Mouse (Mus musculus) kidney, embryonic 14.5 days (tissue): ENCODE measurements around the gene Me3. TPM values are rescaled to one million over a fixed set of nuclear protein-coding genes. Genes with fewer than 3 reads are reported as not detected.

ENCODE experiments used
- ATAC-seq: fragments of 200-750 bp; cut with Nextera tagmentation; 2 replicates; pipeline ENCODE4 v1.8.0; 2017; ENCODE audit warnings: moderate number of reproducible peaks, mild to moderate bottlenecking, moderate TSS enrichment, moderate library complexity; ENCODE audit not compliant: low FRiP score, low TSS enrichment
- H3K27ac ChIP-seq: fragments of 300-500 bp; sonication (generic); 2 replicates; pipeline ENCODE4 v1.5.1; 2014; ENCODE audit warnings: low read depth, mild to moderate bottlenecking, low read length, moderate library complexity, mixed read lengths
- H3K27me3 ChIP-seq: fragments of 300-500 bp; sonication (generic); 2 replicates; pipeline ENCODE4 v1.6.1; 2014; ENCODE audit warnings: mild to moderate bottlenecking, low read length; ENCODE audit not compliant: control insufficient read depth, insufficient read depth
- H3K36me3 ChIP-seq: fragments of 300-500 bp; sonication (generic); 2 replicates; pipeline ENCODE4 v1.6.1; 2014; ENCODE audit warnings: low read length, mixed read lengths; ENCODE audit not compliant: control insufficient read depth, insufficient read depth
- H3K4me1 ChIP-seq: fragments of 300-500 bp; sonication (generic); 2 replicates; pipeline ENCODE4 v1.6.1; 2014; ENCODE audit warnings: low read length, mixed read lengths; ENCODE audit not compliant: control insufficient read depth, insufficient read depth
- H3K4me2 ChIP-seq: fragments of 300-500 bp; sonication (generic); replicated peaks from 2 replicates; pipeline ENCODE4 v1.6.1; 2014; ENCODE audit warnings: low read depth, mild to moderate bottlenecking, low read length
- H3K4me3 ChIP-seq: fragments of 300-500 bp; sonication (generic); 2 replicates; pipeline ENCODE4 v1.5.1; 2014; ENCODE audit warnings: mild to moderate bottlenecking, low read length
- H3K9ac ChIP-seq: fragments of 300-500 bp; sonication (generic); 2 replicates; pipeline ENCODE4 v1.6.1; 2014; ENCODE audit warnings: low read depth, mild to moderate bottlenecking, low read length, moderate library complexity
- H3K9me3 ChIP-seq: fragments of 300-500 bp; sonication (generic); 2 replicates; pipeline ENCODE4 v1.6.1; 2016; ENCODE audit warnings: low read length; ENCODE audit not compliant: control insufficient read depth
- WGBS: fragments of 180-500 bp; shearing (Covaris S2); extraction: QIAGEN DNeasy Blood & Tissue Kit; methylation state at CpG from one replicate; pipeline ENCODE4 v1.1.7; 2014; 5-methylcytosine and 5-hydroxymethylcytosine counted together
- polyA plus RNA-seq: library from polyadenylated mRNA; unstranded; fragments of >200 nt; fragmentation: Nextera tagmentation; extraction: Ambion mirVana; gene quantifications from 2 replicates; pipeline ENCODE4 v1.2.1, GENCODE M21; 2014

The Me3 gene
- polyA plus RNA-seq, 1 experiment from 2014 or later: 9.9 TPM

- Histone ChIP-seq H3K27me3 (no peaks in the 10 kb centered on the region), H3K4me3 (no peak overlapping the region), H3K36me3 (no peaks in the 10 kb centered on the region), H3K9ac (no peak overlapping the region), H3K9me3 (no peaks in the 10 kb centered on the region; the same call in 1 of the 2 replicates), H3K4me1 (no peaks in the 10 kb centered on the region), H3K27ac (no peak overlapping the region), H3K4me2 (no peak overlapping the region)
- ATAC-seq: no peak
These were observed 15.7 kb downstream of the Me3 start for GRCm38 (mm10) chr7:89647864-89648263.

- ATAC-seq: no peak
- 68% methylated on average over 9 of the region's 9 CpGs for WGBS
These were observed 25.0 kb downstream of the Me3 start for GRCm38 (mm10) chr7:89657183-89657582.

GRCm38 (mm10) chr7:89657692-89658212 is 25.6 kb downstream of the Me3 start:
- ATAC-seq: no peak
- H3K9me3 ChIP-seq: no peaks in the 10 kb centered on the region
- no peaks in the 10 kb centered on the region for H3K27me3 ChIP-seq
- no peak overlapping the region for H3K4me3 ChIP-seq
- H3K27ac ChIP-seq: no peak overlapping the region
- H3K4me2 ChIP-seq: no peak overlapping the region
- H3K9ac ChIP-seq: no peak overlapping the region
- H3K4me1 ChIP-seq: no peaks in the 10 kb centered on the region
- 54% methylated on average over 7 of the region's 7 CpGs for WGBS
- H3K36me3 ChIP-seq: no peaks in the 10 kb centered on the region

More at GRCm38 (mm10) chr7:89657183-89657582, 25.0 kb downstream of the Me3 start:
- Histone ChIP-seq H3K4me1 (no peaks in the 10 kb centered on the region), H3K4me2 (no peak overlapping the region), H3K27me3 (no peaks in the 10 kb centered on the region), H3K9me3 (no peaks in the 10 kb centered on the region), H3K36me3 (no peaks in the 10 kb centered on the region), H3K27ac (no peak overlapping the region), H3K9ac (no peak overlapping the region), H3K4me3 (no peak overlapping the region)

- ATAC-seq: no peak
- Histone ChIP-seq H3K36me3 (no peaks in the 10 kb centered on the region), H3K27me3 (no peaks in the 10 kb centered on the region), H3K9me3 (no peaks in the 10 kb centered on the region), H3K27ac (no peak overlapping the region), H3K4me3 (no peak overlapping the region), H3K9ac (no peak overlapping the region), H3K4me2 (no peak overlapping the region), H3K4me1 (no peaks in the 10 kb centered on the region)
- WGBS: 68% methylated on average over 5 of the region's 5 CpGs
These were observed 32.0 kb downstream of the Me3 start for GRCm38 (mm10) chr7:89664197-89664596.

GRCm38 (mm10) chr7:89666361-89666760 is 34.2 kb downstream of the Me3 start:
- H3K9ac ChIP-seq: no peak overlapping the region
- no peaks in the 10 kb centered on the region for H3K9me3 ChIP-seq
- H3K27me3 ChIP-seq: no peaks in the 10 kb centered on the region
- WGBS: 89% methylated on average over 3 of the region's 3 CpGs
- no peaks in the 10 kb centered on the region for H3K4me1 ChIP-seq
- H3K4me3 ChIP-seq: no peak overlapping the region
- no peak for ATAC-seq
- H3K4me2 ChIP-seq: no peak overlapping the region
- H3K27ac ChIP-seq: no peak overlapping the region
- no peaks in the 10 kb centered on the region for H3K36me3 ChIP-seq

- ATAC-seq: no peak
- no peak overlapping the region for H3K4me2 ChIP-seq
- H3K9me3 ChIP-seq: no peaks in the 10 kb centered on the region
- H3K27ac ChIP-seq: no peak overlapping the region
- 82% methylated on average over 4 of the region's 4 CpGs for WGBS
- no peak overlapping the region for H3K4me3 ChIP-seq
- no peaks in the 10 kb centered on the region for H3K4me1 ChIP-seq
- no peaks in the 10 kb centered on the region for H3K36me3 ChIP-seq
- no peak overlapping the region for H3K9ac ChIP-seq
- no peaks in the 10 kb centered on the region for H3K27me3 ChIP-seq
These were observed 35.4 kb downstream of the Me3 start for GRCm38 (mm10) chr7:89667570-89667969.

GRCm38 (mm10) chr7:89669461-89669860 is 37.3 kb downstream of the Me3 start:
- H3K27ac ChIP-seq: no peak overlapping the region
- H3K27me3 ChIP-seq: no peaks in the 10 kb centered on the region
- H3K9me3 ChIP-seq: no peaks in the 10 kb centered on the region
- no peak overlapping the region for H3K4me3 ChIP-seq
- H3K36me3 ChIP-seq: no peaks in the 10 kb centered on the region
- no peak for ATAC-seq
- H3K9ac ChIP-seq: no peak overlapping the region
- no peaks in the 10 kb centered on the region for H3K4me1 ChIP-seq
- H3K4me2 ChIP-seq: no peak overlapping the region
- 46% methylated on average over 6 of the region's 6 CpGs for WGBS

- H3K4me2 ChIP-seq: no peak overlapping the region
- H3K27me3 ChIP-seq: no peaks in the 10 kb centered on the region
- no peak overlapping the region for H3K9ac ChIP-seq
- no peaks in the 10 kb centered on the region for H3K36me3 ChIP-seq
- no peak overlapping the region for H3K27ac ChIP-seq
- no peaks in the 10 kb centered on the region for H3K9me3 ChIP-seq
- WGBS: 89% methylated on average over 6 of the region's 6 CpGs
- H3K4me3 ChIP-seq: no peak overlapping the region
- no peaks in the 10 kb centered on the region for H3K4me1 ChIP-seq
- no peak for ATAC-seq
These were observed 39.1 kb downstream of the Me3 start for GRCm38 (mm10) chr7:89671104-89671831.

- no peak for ATAC-seq
These were observed 44.0 kb downstream of the Me3 start for GRCm38 (mm10) chr7:89676176-89676575.

More at GRCm38 (mm10) chr7:89676176-89676575, 44.0 kb downstream of the Me3 start:
- no peaks in the 10 kb centered on the region for H3K27me3 ChIP-seq
- no peak overlapping the region for H3K27ac ChIP-seq
- no peak overlapping the region for H3K4me3 ChIP-seq
- no peaks in the 10 kb centered on the region for H3K4me1 ChIP-seq
- no peak overlapping the region for H3K4me2 ChIP-seq
- no peaks in the 10 kb centered on the region for H3K36me3 ChIP-seq
- H3K9ac ChIP-seq: no peak overlapping the region
- no peaks in the 10 kb centered on the region for H3K9me3 ChIP-seq
